Mouse (Mus musculus) stomach, postnatal 0 days (tissue): ENCODE measurements around the gene Dusp3. TPM values are rescaled to one million over a fixed set of nuclear protein-coding genes. Genes with fewer than 3 reads are reported as not detected.

Source experiments
- ATAC-seq: fragments of 200-750 bp; cut with Nextera tagmentation; 2 replicates; pipeline ENCODE4 v1.8.0; 2017; ENCODE audit not compliant: low FRiP score, low TSS enrichment
- DNase-seq: peaks from one replicate; pipeline ENCODE4 v3.0.0-alpha.2; 2016; ENCODE audit warnings: low spot score
- H3K27ac ChIP-seq: fragments of 300-500 bp; sonication (generic); replicated peaks from 2 replicates; pipeline ENCODE4 v1.5.1; 2014; ENCODE audit warnings: mild to moderate bottlenecking, control low read depth
- H3K27me3 ChIP-seq: fragments of 300-500 bp; sonication (generic); 2 replicates; pipeline ENCODE4 v1.6.1; 2014; ENCODE audit warnings: low read length; ENCODE audit not compliant: control insufficient read depth, insufficient read depth
- H3K36me3 ChIP-seq: fragments of 300-500 bp; sonication (generic); 2 replicates; pipeline ENCODE4 v1.6.1; 2014; ENCODE audit warnings: low read length, mixed read lengths; ENCODE audit not compliant: control insufficient read depth, insufficient read depth
- H3K4me1 ChIP-seq: fragments of 300-500 bp; sonication (generic); replicated peaks from 2 replicates; pipeline ENCODE4 v1.6.1; 2014; ENCODE audit warnings: antibody characterized with exemption; ENCODE audit not compliant: control insufficient read depth, insufficient read depth
- H3K4me2 ChIP-seq: fragments of 300-500 bp; sonication (generic); replicated peaks from 2 replicates; pipeline ENCODE4 v1.6.1; 2014; ENCODE audit warnings: low read depth, mild to moderate bottlenecking, control low read depth, moderate library complexity
- H3K4me3 ChIP-seq: fragments of 300-500 bp; sonication (generic); 2 replicates; pipeline ENCODE4 v1.5.1; 2014; ENCODE audit warnings: low read depth, low read length, control low read depth
- H3K9ac ChIP-seq: fragments of 300-500 bp; sonication (generic); 2 replicates; pipeline ENCODE4 v1.6.1; 2014; ENCODE audit warnings: mild to moderate bottlenecking, low read length, control low read depth, mixed read lengths
- H3K9me3 ChIP-seq: fragments of 300-500 bp; sonication (generic); 2 replicates; pipeline ENCODE4 v1.6.1; 2016; ENCODE audit warnings: low read length; ENCODE audit not compliant: control insufficient read depth
- CTCF ChIP-seq: IDR thresholded peaks from 2 replicates; pipeline ENCODE4 v1.5.1; 2016; ENCODE audit warnings: antibody characterized with exemption, low read depth, mild to moderate bottlenecking, moderate library complexity
- EP300 ChIP-seq: optimal IDR thresholded peaks from 2 replicates; pipeline ENCODE3; 2016; ENCODE audit warnings: antibody characterized with exemption
- WGBS: fragments of 180-500 bp; shearing (Covaris S2); extraction: QIAGEN DNeasy Blood & Tissue Kit; methylation state at CpG from one replicate; pipeline ENCODE4 v1.1.7; 2014; 5-methylcytosine and 5-hydroxymethylcytosine counted together
- polyA plus RNA-seq: library from polyadenylated mRNA; unstranded; fragments of >200 nt; fragmentation: Nextera tagmentation; extraction: Ambion mirVana; gene quantifications from 2 replicates; pipeline ENCODE4 v1.2.1, GENCODE M21; 2015

The Dusp3 gene
- polyA plus RNA-seq, 1 experiment from 2014 or later = 22.8 TPM

DNA sequence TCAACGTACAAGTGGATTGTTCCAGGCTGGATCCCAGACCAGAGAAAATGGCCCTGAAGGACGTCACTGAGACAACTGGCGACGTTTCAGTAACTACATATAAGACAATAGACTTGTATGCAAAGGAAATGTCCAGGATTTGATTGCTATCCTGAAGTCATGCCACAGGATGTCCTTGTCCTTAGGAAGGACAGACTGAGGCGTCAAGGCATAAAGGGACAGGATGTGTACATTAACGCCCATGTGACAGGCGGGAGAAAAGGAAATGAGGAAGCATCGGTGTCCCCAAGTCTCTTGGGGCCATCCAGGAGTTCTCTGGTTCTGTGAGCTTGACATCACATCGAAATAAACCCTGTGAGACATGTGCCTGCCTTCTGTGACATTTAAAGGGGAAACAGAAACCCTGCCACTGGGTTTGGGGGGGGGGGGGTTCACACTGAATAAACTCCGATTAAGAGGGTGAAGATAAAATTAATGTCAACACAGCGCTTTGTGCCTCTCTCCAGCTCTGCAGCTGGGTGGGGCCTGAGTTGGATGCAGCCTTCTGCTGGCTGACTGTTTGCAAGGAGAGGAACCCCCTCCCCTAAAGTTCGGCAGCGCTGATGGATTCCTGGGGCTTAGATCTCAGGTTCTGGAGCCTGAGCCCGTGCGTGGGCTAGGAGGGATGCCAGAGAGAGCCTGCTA, 22.3 kb upstream of the Dusp3 start:
- TF ChIP-seq EP300 (no peak), CTCF (no peak)

DNA sequence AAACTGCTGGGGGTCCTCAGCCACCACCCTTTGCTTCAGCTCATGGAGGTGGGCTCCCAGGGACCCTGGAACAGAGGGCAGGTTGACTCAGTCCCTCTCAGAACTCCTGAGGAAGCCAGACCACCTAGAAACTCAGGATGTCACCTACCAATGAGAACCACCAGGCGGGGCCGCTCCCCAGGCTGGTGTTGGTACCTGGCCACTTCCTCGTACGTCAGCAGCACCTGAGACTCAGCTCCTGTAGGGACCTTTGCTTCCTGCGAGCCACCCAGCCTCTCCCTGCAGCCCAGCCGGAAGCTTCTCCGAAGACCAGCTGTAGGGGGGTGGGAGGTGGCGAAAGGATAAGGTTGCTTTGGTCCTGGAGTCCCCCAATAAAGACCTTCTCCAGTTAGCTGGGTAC, 21.6 kb upstream of the Dusp3 start:
- no peak overlapping the region for H3K4me2 ChIP-seq
- H3K27me3 ChIP-seq = no peaks in the 10 kb centered on the region
- no peaks in the 10 kb centered on the region for H3K4me1 ChIP-seq
- H3K36me3 ChIP-seq = peaks cover 2% of the 10 kb centered on the region; the same call in 1 of the 2 replicates
- ATAC-seq (peak; percentile 79), DNase-seq (peak; percentile 75)
- no peaks in the 10 kb centered on the region for H3K9me3 ChIP-seq
- WGBS = 77% methylated on average over 8 of the region's 8 CpGs
- H3K27ac ChIP-seq = no peak overlapping the region
- no peak overlapping the region for H3K4me3 ChIP-seq
- no peak overlapping the region for H3K9ac ChIP-seq
- no peak for TF ChIP-seq EP300
- peak; percentile 43 for TF ChIP-seq CTCF

More for the DNA sequence above, 22.3 kb upstream of the Dusp3 start:
- H3K9me3 ChIP-seq = no peaks in the 10 kb centered on the region
- no peak overlapping the region for H3K4me2 ChIP-seq
- 66% methylated on average over 15 of the region's 15 CpGs for WGBS
- H3K36me3 ChIP-seq = peaks cover 2% of the 10 kb centered on the region; the same call in 1 of the 2 replicates
- no peaks in the 10 kb centered on the region for H3K4me1 ChIP-seq
- H3K4me3 ChIP-seq = no peak overlapping the region
- H3K27me3 ChIP-seq = no peaks in the 10 kb centered on the region
- no peak overlapping the region for H3K27ac ChIP-seq
- ATAC-seq = no peak
- H3K9ac ChIP-seq = no peak overlapping the region
- DNase-seq = peak; percentile 38

DNA sequence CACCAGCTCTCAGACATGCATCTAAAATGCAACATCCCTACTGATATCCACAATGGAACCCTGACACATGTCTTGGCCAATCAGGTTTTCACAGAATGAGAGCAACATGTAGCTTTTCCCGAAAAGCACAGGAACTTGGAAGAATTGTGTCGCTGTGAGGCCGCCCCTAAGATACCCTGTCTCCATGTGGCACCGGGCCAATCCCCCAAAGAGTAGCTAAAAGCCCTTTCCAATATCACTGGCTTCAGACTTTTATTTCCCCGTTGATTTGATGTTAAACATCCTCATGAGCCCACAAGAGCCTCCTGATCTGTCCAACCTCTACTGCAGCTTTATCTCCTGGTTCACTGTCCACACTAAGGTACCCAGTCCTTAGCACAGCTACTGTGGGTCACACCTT, 19.9 kb upstream of the Dusp3 start:
- ATAC-seq (no peak), DNase-seq (no peak)
- no peak overlapping the region for H3K4me3 ChIP-seq
- H3K9ac ChIP-seq = no peak overlapping the region
- WGBS = 82% methylated on average over 5 of the region's 5 CpGs
- H3K36me3 ChIP-seq = peaks cover 2% of the 10 kb centered on the region; the same call in 1 of the 2 replicates
- no peak overlapping the region for H3K4me2 ChIP-seq
- H3K9me3 ChIP-seq = no peaks in the 10 kb centered on the region
- H3K4me1 ChIP-seq = no peaks in the 10 kb centered on the region
- no peak overlapping the region for H3K27ac ChIP-seq
- TF ChIP-seq EP300 (no peak), CTCF (no peak)
- no peaks in the 10 kb centered on the region for H3K27me3 ChIP-seq

DNA sequence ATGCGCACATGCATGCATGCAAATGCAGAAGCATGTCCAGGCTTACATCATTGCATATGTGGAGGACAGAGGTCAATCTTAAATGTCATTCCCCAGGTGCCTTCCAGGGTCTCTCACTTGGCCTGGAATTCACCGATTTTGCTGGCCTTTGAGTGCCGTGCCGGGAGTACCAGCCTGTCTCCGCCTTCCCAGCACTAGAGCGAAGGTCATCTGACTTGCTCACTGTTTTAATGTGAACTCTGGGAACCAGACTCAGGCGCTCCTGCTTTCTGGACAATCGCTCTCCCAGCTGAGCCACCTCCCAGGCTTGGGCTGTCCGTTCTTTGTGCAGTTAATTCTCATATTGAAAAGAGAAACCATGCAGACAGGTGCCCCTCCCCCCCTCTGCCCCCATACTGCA, 19.5 kb upstream of the Dusp3 start:
- TF ChIP-seq EP300 (no peak), CTCF (no peak)
- 67% methylated on average over 9 of the region's 9 CpGs for WGBS
- no peak overlapping the region for H3K4me3 ChIP-seq
- DNase-seq = no peak
- H3K9ac ChIP-seq = no peak overlapping the region
- no peak for ATAC-seq
- no peaks in the 10 kb centered on the region for H3K27me3 ChIP-seq
- H3K4me2 ChIP-seq = no peak overlapping the region
- H3K4me1 ChIP-seq = no peaks in the 10 kb centered on the region
- H3K36me3 ChIP-seq = peaks cover under 1% of the 10 kb centered on the region; the same call in 1 of the 2 replicates
- H3K27ac ChIP-seq = no peak overlapping the region
- no peaks in the 10 kb centered on the region for H3K9me3 ChIP-seq

DNA sequence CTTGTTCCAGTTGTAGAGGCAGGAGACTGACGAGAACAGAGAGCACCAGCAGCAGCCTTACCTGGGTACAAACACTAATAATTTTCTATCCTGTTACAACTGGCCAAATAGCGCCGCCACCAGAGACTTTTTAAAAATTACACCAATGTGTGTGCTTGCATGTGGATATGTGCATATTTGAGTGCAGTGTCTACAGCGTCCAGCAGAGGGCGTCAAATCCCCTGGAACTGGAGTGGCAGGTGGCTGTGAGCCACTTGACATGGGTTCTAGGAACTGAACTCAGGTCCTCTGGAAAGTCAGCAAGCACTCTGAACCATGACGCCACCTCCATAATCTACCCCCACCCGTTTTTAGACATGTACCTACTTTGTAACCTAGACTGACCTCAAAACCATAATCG, 17.4 kb upstream of the Dusp3 start:
- Histone ChIP-seq H3K9me3 (no peaks in the 10 kb centered on the region), H3K9ac (no peak overlapping the region), H3K4me2 (no peak overlapping the region), H3K4me3 (no peak overlapping the region), H3K27ac (no peak overlapping the region), H3K36me3 (no peaks in the 10 kb centered on the region), H3K4me1 (no peaks in the 10 kb centered on the region), H3K27me3 (no peaks in the 10 kb centered on the region)
- peak; percentile 58 for TF ChIP-seq CTCF
- no peak for TF ChIP-seq EP300
- DNase-seq (no peak), ATAC-seq (no peak)
- WGBS = 89% methylated on average over 8 of the region's 8 CpGs

DNA sequence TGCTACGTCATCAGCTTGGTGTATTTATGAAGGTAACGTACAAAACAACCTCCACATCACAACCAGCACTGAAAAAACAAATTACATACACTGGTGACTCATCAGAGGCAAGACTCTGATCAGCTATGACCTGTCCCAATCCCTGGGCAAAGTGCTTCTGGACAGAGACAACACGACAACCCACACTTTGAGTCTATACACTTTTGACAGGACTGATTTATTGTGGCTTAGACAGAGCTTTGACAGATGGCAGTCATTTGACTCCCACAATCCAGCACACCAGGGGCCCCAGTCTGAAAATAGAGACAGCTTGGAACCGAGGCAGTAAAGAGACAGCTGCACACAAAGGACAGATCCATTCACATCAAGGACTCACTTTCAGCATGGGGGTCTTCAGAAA, 12.7 kb upstream of the Dusp3 start:
- no peak for DNase-seq
- WGBS = 58% methylated on average over 4 of the region's 4 CpGs

More for the DNA sequence above, 12.7 kb upstream of the Dusp3 start:
- Histone ChIP-seq H3K27ac (no peak overlapping the region), H3K27me3 (no peaks in the 10 kb centered on the region), H3K9me3 (no peaks in the 10 kb centered on the region), H3K9ac (no peak overlapping the region), H3K36me3 (no peaks in the 10 kb centered on the region), H3K4me3 (no peak overlapping the region), H3K4me1 (no peaks in the 10 kb centered on the region), H3K4me2 (no peak overlapping the region)
- no peak for ATAC-seq
- TF ChIP-seq EP300 = no peak
- TF ChIP-seq CTCF = no peak
